Comparison of ENCODE assay signal across 30 mouse cellular contexts in genomic region chr3:125278605-125279004, GRCm38 (mm10).
DNase-seq lines count a peak whose midpoint lies in the region; ATAC-seq and TF ChIP-seq lines count a peak whose summit lies in the region.
"Had no signal": no experiment of that assay in that cellular context is flagged by ENCODE, and none has a peak within 500 bp of the region (broad histone marks: within the 10 kb centered on the region; RNA-seq: fewer than 3 reads in every experiment).

No protein-coding gene starts in this region.

- peak; percentile 68 to 88; a peak in 3 of 4 replicates for TF ChIP-seq EP300 in MEL (IDR thresholded peaks at IDR 0.05; ENCODE audit: low read depth in 1 of 2, low read length in 2 of 2)

- TF ChIP-seq CTCF in MEL (IDR thresholded peaks at IDR 0.05 in 2 of 3, conservative IDR thresholded peaks at IDR 0.05 in 1 of 3; ENCODE audit: control insufficient read depth in 1 of 3, insufficient read depth in 1 of 3, low read depth in 2 of 3, low read length in 3 of 3, poor library complexity in 1 of 3, severe bottlenecking in 1 of 3): no peak
- no peak for TF ChIP-seq CTCF in thymus, adult 2 months (IDR thresholded peaks at IDR 0.05; ENCODE audit: borderline replicate concordance, control insufficient read depth, extremely low read depth, insufficient read depth, low read length, poor library complexity)

- no peaks in the 10 kb centered on the region for H3K27me3 ChIP-seq in MEL (ENCODE audit: control insufficient read depth in 1 of 2, insufficient read depth in 2 of 2, low read length in 2 of 2)
- no peaks in the 10 kb centered on the region for H3K27me3 ChIP-seq in liver, embryonic 15.5 days
- H3K27me3 ChIP-seq in hindbrain, embryonic 12.5 days: no peaks in the 10 kb centered on the region
- no peaks in the 10 kb centered on the region for H3K27me3 ChIP-seq in thymus, adult 2 months (ENCODE audit: control insufficient read depth, insufficient read depth, low read length)
- H3K27me3 ChIP-seq: CH12.LX; embryonic facial prominence, embryonic 15.5 days; forebrain, embryonic 15.5 days; heart, embryonic 15.5 days; hindbrain, embryonic 15.5 days; limb, embryonic 12.5 days; midbrain, embryonic 15.5 days; Patski had no signal

- peaks cover 0 to 24% of the 10 kb centered on the region in 2 experiments; a peak in 2 of 4 replicates for H3K36me3 ChIP-seq in MEL (ENCODE audit: control insufficient read depth in 1 of 2, insufficient read depth in 2 of 2, low read length in 2 of 2)
- H3K36me3 ChIP-seq in liver, embryonic 15.5 days (replicated peaks): no peaks in the 10 kb centered on the region
- H3K36me3 ChIP-seq in hindbrain, embryonic 12.5 days: no peaks in the 10 kb centered on the region
- H3K36me3 ChIP-seq in thymus, adult 2 months (ENCODE audit: control insufficient read depth, insufficient read depth, low read length): no peaks in the 10 kb centered on the region
- H3K36me3 ChIP-seq: embryonic facial prominence, embryonic 10.5 days; embryonic facial prominence, embryonic 15.5 days; forebrain, embryonic 15.5 days; heart, embryonic 10.5 days; heart, embryonic 15.5 days; hindbrain, embryonic 15.5 days; limb, embryonic 12.5 days; midbrain, embryonic 15.5 days had no signal

- no peak overlapping the region for H3K9ac ChIP-seq in MEL (ENCODE audit: control insufficient read depth, low read depth, low read length, poor library complexity, severe bottlenecking)
- no peak overlapping the region for H3K9ac ChIP-seq in liver, embryonic 15.5 days
- H3K9ac ChIP-seq in hindbrain, embryonic 12.5 days: no peak overlapping the region
- H3K9ac ChIP-seq: embryonic facial prominence, embryonic 15.5 days; forebrain, embryonic 15.5 days; heart, embryonic 15.5 days; hindbrain, embryonic 15.5 days; limb, embryonic 12.5 days; midbrain, embryonic 15.5 days had no signal

- peak; percentile 53; the same call in 1 of the 2 replicates for ATAC-seq in erythroid progenitor cell, adult 5-6 weeks (replicated peaks; ENCODE audit: low FRiP score, poor library complexity, severe bottlenecking)
- ATAC-seq in liver, embryonic 15.5 days (ENCODE audit: insufficient read depth): peak; percentile 41
- ATAC-seq in hindbrain, embryonic 12.5 days (ENCODE audit: low FRiP score): no peak
- ATAC-seq: forebrain, embryonic 15.5 days; inflammation-experienced regulatory T-cells, adult 6 months; lung, postnatal 0 days; midbrain, embryonic 15.5 days; Patski had no signal

- H3K4me1 ChIP-seq in MEL (ENCODE audit: control insufficient read depth in 1 of 2, insufficient read depth in 2 of 2, low read length in 2 of 2): peaks cover 7 to 27% of the 10 kb centered on the region in 2 experiments
- peaks cover 17% of the 10 kb centered on the region for H3K4me1 ChIP-seq in liver, embryonic 15.5 days (replicated peaks)
- H3K4me1 ChIP-seq in hindbrain, embryonic 12.5 days: no peaks in the 10 kb centered on the region
- no peaks in the 10 kb centered on the region for H3K4me1 ChIP-seq in thymus, adult 2 months (replicated peaks; ENCODE audit: control insufficient read depth, insufficient read depth, low read length)
- H3K4me1 ChIP-seq: embryonic facial prominence, embryonic 10.5 days; embryonic facial prominence, embryonic 15.5 days; forebrain, embryonic 15.5 days; heart, embryonic 10.5 days; heart, embryonic 15.5 days; hindbrain, embryonic 15.5 days; limb, embryonic 12.5 days; midbrain, embryonic 15.5 days had no signal

- H3K4me3 ChIP-seq in MEL (ENCODE audit: control insufficient read depth in 1 of 2, insufficient read depth in 1 of 2, low read depth in 2 of 2, low read length in 2 of 2): no peak overlapping the region
- no peak overlapping the region for H3K4me3 ChIP-seq in liver, embryonic 15.5 days (replicated peaks)
- H3K4me3 ChIP-seq in hindbrain, embryonic 12.5 days: no peak overlapping the region
- no peak overlapping the region for H3K4me3 ChIP-seq in thymus, adult 2 months (ENCODE audit: control insufficient read depth, insufficient read depth, low read length)
- H3K4me3 ChIP-seq: embryonic facial prominence, embryonic 10.5 days; embryonic facial prominence, embryonic 15.5 days; forebrain, embryonic 15.5 days; heart, embryonic 10.5 days; heart, embryonic 15.5 days; hindbrain, embryonic 15.5 days; limb, embryonic 12.5 days; midbrain, embryonic 15.5 days had no signal

- TF ChIP-seq POLR2A in MEL (IDR thresholded peaks at IDR 0.05; ENCODE audit: control insufficient read depth in 1 of 2, insufficient read depth in 1 of 2, low read depth in 1 of 2, low read length in 2 of 2, poor library complexity in 1 of 2): no peak
- TF ChIP-seq POLR2A in thymus, adult 2 months (IDR thresholded peaks at IDR 0.05; ENCODE audit: control insufficient read depth, extremely low read depth, insufficient read depth, low read length, poor library complexity): no peak

- no peaks in the 10 kb centered on the region for H3K9me3 ChIP-seq in MEL (replicated peaks; ENCODE audit: insufficient read depth, low read length)
- no peaks in the 10 kb centered on the region for H3K9me3 ChIP-seq in liver, embryonic 15.5 days (replicated peaks)
- H3K9me3 ChIP-seq in hindbrain, embryonic 12.5 days (replicated peaks): no peaks in the 10 kb centered on the region
- H3K9me3 ChIP-seq: embryonic facial prominence, embryonic 10.5 days; embryonic facial prominence, embryonic 15.5 days; forebrain, embryonic 15.5 days; heart, embryonic 10.5 days; heart, embryonic 15.5 days; hindbrain, embryonic 15.5 days; limb, embryonic 12.5 days; midbrain, embryonic 15.5 days had no signal

- DNase-seq in MEL (ENCODE audit: low read depth, low spot score): peak; percentile 57
- no peak for DNase-seq in urinary bladder, postnatal 4 days (ENCODE audit: low spot score in 2 of 2)
- no peak for DNase-seq in thymus, adult 2 months
- DNase-seq: adrenal gland, postnatal 10 days; cerebellum, adult 11-12 months; cerebellum, postnatal 10 days; gastrocnemius, postnatal 25 days; heart, adult 11 months; heart, postnatal 36 days; kidney, adult 11 months; kidney, postnatal 14 days; lung, adult 18-20 months; lung, postnatal 4 days; right cerebral cortex, adult 18-20 months; thymus, postnatal 4 days had no signal

- no peaks in the 10 kb centered on the region for H3K79me2 ChIP-seq in MEL (ENCODE audit: control insufficient read depth, insufficient read depth, low read length, poor library complexity)

- H3K27ac ChIP-seq in MEL (ENCODE audit: control insufficient read depth, low read depth, low read length): peak overlapping the region; percentile 79
- peak overlapping the region; percentile 84 for H3K27ac ChIP-seq in liver, embryonic 15.5 days (replicated peaks)
- no peak overlapping the region for H3K27ac ChIP-seq in hindbrain, embryonic 12.5 days
- no peak overlapping the region for H3K27ac ChIP-seq in thymus, adult 2 months (ENCODE audit: control insufficient read depth, insufficient read depth, low read length)
- H3K27ac ChIP-seq: embryonic facial prominence, embryonic 10.5 days; embryonic facial prominence, embryonic 15.5 days; forebrain, embryonic 15.5 days; heart, embryonic 10.5 days; heart, embryonic 15.5 days; hindbrain, embryonic 15.5 days; limb, embryonic 12.5 days; midbrain, embryonic 15.5 days had no signal

- H3K4me2 ChIP-seq in liver, embryonic 15.5 days: peak overlapping the region; percentile 18; the same call in 1 of the 2 replicates
- no peak overlapping the region for H3K4me2 ChIP-seq in hindbrain, embryonic 12.5 days (replicated peaks)
- H3K4me2 ChIP-seq: embryonic facial prominence, embryonic 15.5 days; forebrain, embryonic 15.5 days; heart, embryonic 15.5 days; hindbrain, embryonic 15.5 days; limb, embryonic 12.5 days; midbrain, embryonic 15.5 days had no signal

- TF ChIP-seq RAD21 in MEL (IDR thresholded peaks at IDR 0.05; ENCODE audit: low read depth, low read length): no peak

TF ChIP-seq in MEL, 35 proteins besides CTCF, POLR2A, EP300 and RAD21 (continues in another document):
- TF ChIP-seq MEF2A (IDR thresholded peaks at IDR 0.05; ENCODE audit: extremely low read depth, insufficient replicate concordance, low read depth, low read length, poor library complexity, severe bottlenecking) (no peak), NELFE (IDR thresholded peaks at IDR 0.05; ENCODE audit: low read depth, low read length) (no peak), RCOR1 (IDR thresholded peaks at IDR 0.05; ENCODE audit: low read depth, low read length) (peak; percentile 34; the same call in 1 of the 2 replicates), NRF1 (IDR thresholded peaks at IDR 0.05; ENCODE audit: insufficient read depth, low read depth, low read length, poor library complexity, severe bottlenecking) (no peak), CHD2 (IDR thresholded peaks at IDR 0.05; ENCODE audit: low read length) (no peak), USF1 (IDR thresholded peaks at IDR 0.05; ENCODE audit: low read depth, low read length) (no peak), E2F4 (IDR thresholded peaks at IDR 0.05; ENCODE audit: borderline replicate concordance, low read depth, low read length) (no peak), MYC (IDR thresholded peaks at IDR 0.05; ENCODE audit: low read depth, low read length) (no peak), HCFC1 (IDR thresholded peaks at IDR 0.05; ENCODE audit: low read depth, low read length) (no peak), UBTF (IDR thresholded peaks at IDR 0.05; ENCODE audit: borderline replicate concordance, insufficient read depth, low read depth, low read length) (no peak), MYB (IDR thresholded peaks at IDR 0.05; ENCODE audit: low read depth, low read length) (peak; percentile 53), MAX (IDR thresholded peaks at IDR 0.05; ENCODE audit: low read length) (no peak), ZNF384 (IDR thresholded peaks at IDR 0.05; ENCODE audit: low read depth, low read length) (peak; percentile 96), POLR2AphosphoS2 (IDR thresholded peaks at IDR 0.05; ENCODE audit: low read length) (no peak), SIN3A (IDR thresholded peaks at IDR 0.05; ENCODE audit: low read length) (peak; percentile 36), ZC3H11A (IDR thresholded peaks at IDR 0.05; ENCODE audit: low read depth, low read length) (no peak), ZKSCAN1 (IDR thresholded peaks at IDR 0.05; ENCODE audit: low read depth, low read length) (peak; percentile 41; the same call in 1 of the 2 replicates), KAT2A (conservative IDR thresholded peaks at IDR 0.05; ENCODE audit: low read depth, low read length) (no peak), CHD1 (IDR thresholded peaks at IDR 0.05; ENCODE audit: low read depth, low read length) (no peak), ETS1 (IDR thresholded peaks at IDR 0.05; ENCODE audit: low read depth, low read length) (peak; percentile 82), ZMIZ1 (IDR thresholded peaks at IDR 0.05; ENCODE audit: low read depth, low read length) (no peak), TAL1 (IDR thresholded peaks at IDR 0.05; ENCODE audit: low read length) (peak; percentile 48), GATA1 (IDR thresholded peaks at IDR 0.05; ENCODE audit: low read depth, low read length) (peak; percentile 51), MAFK (IDR thresholded peaks at IDR 0.05; ENCODE audit: borderline replicate concordance, low read depth, low read length) (no peak), ELF1 (IDR thresholded peaks at IDR 0.05; ENCODE audit: low read depth, low read length) (no peak)

Comparison
In these comparisons a context has a peak if more than half of its experiments do, and no peak if none do; other contexts are left out.
1. H3K27ac ChIP-seq: peak in MEL (single experiment) and liver, embryonic 15.5 days (single experiment); none in hindbrain, embryonic 12.5 days (single experiment) and thymus, adult 2 months (single experiment).